Mouse (Mus musculus) heart, embryonic 16.5 days (tissue): Measurements from ENCODE around the gene Gm21317. TPM values are rescaled to one million over a fixed set of nuclear protein-coding genes. Genes with fewer than 3 reads are reported as not detected.
"Not testable (repeated sequence)": the region's sequence is repeated elsewhere in the genome, so short reads cannot be mapped to it uniquely, and the experiment has no call there.

Experiments
- ATAC-seq: fragments of 200-750 bp; cut with Nextera tagmentation; replicated peaks from 2 replicates; pipeline ENCODE4 v1.8.0; 2017; ENCODE audit warnings: moderate number of reproducible peaks; ENCODE audit not compliant: insufficient read depth, low FRiP score; ENCODE audit errors: extremely low read depth
- H3K27ac ChIP-seq: fragments of 300-500 bp; sonication (generic); 2 replicates; pipeline ENCODE4 v1.5.1; 2014; ENCODE audit warnings: mild to moderate bottlenecking, low read length, control low read depth, moderate library complexity
- H3K27me3 ChIP-seq: fragments of 300-500 bp; sonication (generic); 2 replicates; pipeline ENCODE4 v1.6.1; 2014; ENCODE audit warnings: low read length, mixed read lengths; ENCODE audit not compliant: control insufficient read depth, insufficient read depth
- H3K36me3 ChIP-seq: fragments of 300-500 bp; sonication (generic); 2 replicates; pipeline ENCODE4 v1.6.1; 2014; ENCODE audit not compliant: control insufficient read depth, insufficient read depth
- H3K4me1 ChIP-seq: fragments of 300-500 bp; sonication (generic); 2 replicates; pipeline ENCODE4 v1.6.1; 2014; ENCODE audit warnings: low read length, mixed read lengths; ENCODE audit not compliant: control insufficient read depth, insufficient read depth
- H3K4me2 ChIP-seq: fragments of 300-500 bp; sonication (generic); 2 replicates; pipeline ENCODE4 v1.6.1; 2014; ENCODE audit warnings: low read depth, mild to moderate bottlenecking, control low read depth, low read length
- H3K4me3 ChIP-seq: fragments of 300-500 bp; sonication (generic); 2 replicates; pipeline ENCODE4 v1.5.1; 2014; ENCODE audit warnings: mild to moderate bottlenecking, control low read depth, low read length
- H3K9ac ChIP-seq: fragments of 300-500 bp; sonication (generic); 2 replicates; pipeline ENCODE4 v1.6.1; 2014; ENCODE audit warnings: low read length, control low read depth
- H3K9me3 ChIP-seq: fragments of 300-500 bp; sonication (generic); replicated peaks from 2 replicates; pipeline ENCODE4 v1.6.1; 2016; ENCODE audit warnings: low read length; ENCODE audit not compliant: control insufficient read depth
- WGBS: fragments of 180-500 bp; shearing (Covaris S2); extraction: QIAGEN DNeasy Blood & Tissue Kit; methylation state at CpG from one replicate; pipeline ENCODE4 v1.1.7; 2014; 5-methylcytosine and 5-hydroxymethylcytosine counted together
- polyA plus RNA-seq: library from polyadenylated mRNA; unstranded; fragments of >200 nt; fragmentation: Nextera tagmentation; extraction: Ambion mirVana; gene quantifications from 2 replicates; pipeline ENCODE4 v1.2.1, GENCODE M21; 2015

The Gm21317 gene
- not detected in 2 replicates for polyA plus RNA-seq

DNA sequence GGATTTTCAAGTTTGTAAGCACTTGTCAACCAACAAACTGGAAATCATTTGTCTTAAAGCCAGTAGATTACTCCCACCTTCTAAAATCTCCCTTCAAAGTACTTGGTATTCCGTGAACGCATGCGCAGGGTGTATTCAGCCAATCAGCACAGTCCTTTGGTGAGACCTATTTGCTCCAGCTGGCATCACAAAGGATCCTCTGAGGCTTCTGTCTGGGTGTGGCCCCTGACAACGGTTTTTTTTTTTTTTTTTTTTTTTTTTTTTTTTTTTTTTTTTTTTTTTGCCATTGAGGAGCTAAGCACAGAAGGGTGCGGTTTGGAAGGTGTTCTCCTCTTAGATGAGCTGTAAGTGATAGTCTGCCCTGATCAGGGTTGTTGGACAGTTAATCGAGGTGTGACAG lies at the start of gene Gm21317:
Gene Gm21317 (plus strand): TSS at position 301 of the 400 bp plus-strand sequence.
- H3K36me3 ChIP-seq, H3K4me1 ChIP-seq, ATAC-seq, H3K9me3 ChIP-seq, H3K4me3 ChIP-seq, H3K9ac ChIP-seq, H3K27ac ChIP-seq, H3K27me3 ChIP-seq, H3K4me2 ChIP-seq: not testable (repeated sequence)
- WGBS, result no CpG with 5 or more reads among the region's 6 CpGs
